Mouse (Mus musculus): ENCODE data around the gene Scgb2b2. TPM values are rescaled to one million over a fixed set of nuclear protein-coding genes. Genes with fewer than 3 reads are reported as not detected.

Scgb2b2 gene
- polyA plus RNA-seq (2012; rRNA removed): not detected in 2 replicates

- no peaks in the 10 kb centered on the region for H3K4me1 ChIP-seq (ENCODE audit: control insufficient read depth, insufficient read depth, low read length)
- H3K27ac ChIP-seq (ENCODE audit: insufficient read depth, low read depth, low read length): no peak within 1 kb of the TSS
- DNase-seq: no peak
- H3K36me3 ChIP-seq (ENCODE audit: control insufficient read depth, insufficient read depth, low read length): no peaks in the 10 kb centered on the region
- H3K4me3 ChIP-seq (ENCODE audit: insufficient read depth, low read depth, low read length): no peak within 1 kb of the TSS
- WGBS: 81% methylated on average over 5 of the region's 5 CpGs
- no peak for TF ChIP-seq POLR2A (IDR thresholded peaks at IDR 0.05; ENCODE audit: low read depth, low read length)
- TF ChIP-seq CTCF (conservative IDR thresholded peaks at IDR 0.05; ENCODE audit: insufficient read depth, insufficient read length, low read depth, low read length): no peak
- H3K27me3 ChIP-seq (replicated peaks; ENCODE audit: control insufficient read depth, insufficient read depth, low read length): no peaks in the 10 kb centered on the region
These were observed at the start of gene Scgb2b2 for GRCm38 (mm10) chr7:31290208-31290607. Gene Scgb2b2 (plus strand): TSS chr7:31290508.

- 87% methylated on average over 3 of the region's 3 CpGs for WGBS
- no peaks in the 10 kb centered on the region for H3K36me3 ChIP-seq (ENCODE audit: control insufficient read depth, insufficient read depth, low read length)
- no peak within 1 kb of the TSS for H3K27ac ChIP-seq (ENCODE audit: insufficient read depth, low read depth, low read length)
- no peaks in the 10 kb centered on the region for H3K4me1 ChIP-seq (ENCODE audit: control insufficient read depth, insufficient read depth, low read length)
- H3K4me3 ChIP-seq (ENCODE audit: insufficient read depth, low read depth, low read length): no peak within 1 kb of the TSS
- TF ChIP-seq POLR2A (IDR thresholded peaks at IDR 0.05; ENCODE audit: low read depth, low read length) (no peak), CTCF (conservative IDR thresholded peaks at IDR 0.05; ENCODE audit: insufficient read depth, insufficient read length, low read depth, low read length) (no peak)
- no peak for DNase-seq
- H3K27me3 ChIP-seq (replicated peaks; ENCODE audit: control insufficient read depth, insufficient read depth, low read length): no peaks in the 10 kb centered on the region
These were observed 1.4 kb downstream of the Scgb2b2 start, which contains the start of gene Scgb1b2 for GRCm38 (mm10) chr7:31291721-31292120. Gene Scgb1b2 (minus strand): TSS chr7:31291821.

Other genes starting within 250 kb of the Scgb2b2 start
- 37.2 and 54.2 TPM in 2 replicates for gene Fxyd5, start 248.0 kb upstream of the Scgb2b2 start, polyA plus RNA-seq (2012; rRNA removed)
- gene Fxyd7, start 239.0 kb upstream of the Scgb2b2 start, polyA plus RNA-seq (2012; rRNA removed): 1.8 and 2.2 TPM in 2 replicates
- 107 and 119 TPM in 2 replicates for gene Fxyd1, start 233.3 kb upstream of the Scgb2b2 start, polyA plus RNA-seq (2012; rRNA removed)
- 0.99 and 2.2 TPM in 2 replicates for gene Lgi4, start 231.2 kb upstream of the Scgb2b2 start, polyA plus RNA-seq (2012; rRNA removed)
- gene Fxyd3, start 213.8 kb upstream of the Scgb2b2 start, polyA plus RNA-seq (2012; rRNA removed): 4.8 and 5.1 TPM in 2 replicates
- gene Hpn, start 175.2 kb upstream of the Scgb2b2 start, polyA plus RNA-seq (2012; rRNA removed): 626 and 739 TPM in 2 replicates
- gene Scn1b, start 163.5 kb upstream of the Scgb2b2 start, polyA plus RNA-seq (2012; rRNA removed): 25.1 and 27.9 TPM in 2 replicates
- 53.8 and 57.1 TPM in 2 replicates for gene Gramd1a, start 134.6 kb upstream of the Scgb2b2 start, polyA plus RNA-seq (2012; rRNA removed)
- not detected in 2 replicates for gene Scgb1b2, start 1.3 kb downstream of the Scgb2b2 start, polyA plus RNA-seq (2012; rRNA removed)
- gene Scgb2b3, start 71.6 kb downstream of the Scgb2b2 start, polyA plus RNA-seq (2012; rRNA removed): not detected in 2 replicates
- gene Scgb1b3, start 85.1 kb downstream of the Scgb2b2 start, polyA plus RNA-seq (2012; rRNA removed): not detected in 2 replicates